Mouse (Mus musculus) lung, postnatal 14 days (tissue): Measurements from ENCODE around the gene Shank1.

ENCODE experiments used
- DNase-seq: peaks from one replicate; pipeline ENCODE4 v3.0.0; 2021

Shank1 gene

DNA sequence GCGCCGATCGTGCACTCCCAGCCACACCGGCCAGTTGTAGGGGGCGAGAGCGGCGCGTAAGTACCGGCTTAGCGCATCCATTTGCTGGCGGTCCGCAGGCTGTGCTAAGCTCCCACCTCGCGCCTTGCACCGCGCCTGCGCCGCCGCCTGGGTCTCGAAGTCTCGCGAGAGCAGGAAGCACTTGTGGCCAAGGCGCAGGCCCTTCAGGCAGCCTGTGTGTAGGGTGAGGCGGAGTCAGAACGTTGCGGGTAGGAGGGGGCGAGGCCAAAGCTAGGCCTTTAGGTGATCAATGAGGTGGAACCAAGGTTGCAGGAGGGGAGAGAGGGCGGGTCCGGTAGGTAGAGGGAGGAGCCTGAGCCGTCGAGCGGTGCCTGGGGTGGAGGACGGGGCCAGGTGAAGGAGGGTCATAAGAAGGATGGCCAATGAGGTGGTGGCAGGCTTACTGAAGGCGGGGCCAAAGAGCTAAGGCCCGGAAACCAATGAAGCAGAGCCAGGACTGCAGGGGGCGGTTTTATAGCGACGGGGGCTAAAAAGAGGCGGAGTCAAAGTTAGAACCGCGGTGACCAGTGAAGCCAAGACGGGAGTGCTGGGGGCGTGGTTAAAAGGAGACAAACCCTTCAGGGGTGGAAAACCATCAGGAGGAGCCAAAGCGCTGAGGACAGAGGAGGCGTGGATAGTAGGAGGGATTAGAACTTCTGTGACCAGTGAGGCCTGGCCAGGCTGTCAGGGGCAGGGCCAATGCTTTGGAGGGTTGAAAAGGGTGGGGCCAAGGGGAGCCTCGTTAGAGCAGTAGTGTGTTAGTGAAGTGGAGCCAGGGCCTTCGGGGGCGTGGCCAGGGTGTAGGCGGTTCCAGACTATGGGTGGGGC, 5.0 kb upstream of the Shank1 start:
- peak; percentile 96 for DNase-seq

DNA sequence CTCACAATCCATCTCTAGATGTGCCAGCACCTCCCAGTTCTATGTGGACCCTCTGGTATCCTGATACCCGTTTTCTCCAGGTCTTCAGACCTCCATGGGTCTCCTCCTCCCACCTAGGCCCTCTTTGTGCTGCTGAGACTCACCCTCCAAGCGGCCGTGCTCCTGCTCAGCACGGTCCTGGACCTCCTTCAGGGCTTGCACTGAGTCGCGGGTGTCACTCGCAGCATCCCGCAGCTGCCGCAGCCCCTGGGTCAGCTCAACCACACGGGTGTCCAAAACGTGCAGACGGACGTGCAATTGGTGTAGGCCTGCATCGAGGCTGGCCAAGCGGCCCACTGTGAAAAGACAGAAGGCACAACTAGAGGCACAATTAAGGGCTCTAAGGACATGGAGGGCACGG, 4.4 kb upstream of the Shank1 start:
- no peak for DNase-seq

DNA sequence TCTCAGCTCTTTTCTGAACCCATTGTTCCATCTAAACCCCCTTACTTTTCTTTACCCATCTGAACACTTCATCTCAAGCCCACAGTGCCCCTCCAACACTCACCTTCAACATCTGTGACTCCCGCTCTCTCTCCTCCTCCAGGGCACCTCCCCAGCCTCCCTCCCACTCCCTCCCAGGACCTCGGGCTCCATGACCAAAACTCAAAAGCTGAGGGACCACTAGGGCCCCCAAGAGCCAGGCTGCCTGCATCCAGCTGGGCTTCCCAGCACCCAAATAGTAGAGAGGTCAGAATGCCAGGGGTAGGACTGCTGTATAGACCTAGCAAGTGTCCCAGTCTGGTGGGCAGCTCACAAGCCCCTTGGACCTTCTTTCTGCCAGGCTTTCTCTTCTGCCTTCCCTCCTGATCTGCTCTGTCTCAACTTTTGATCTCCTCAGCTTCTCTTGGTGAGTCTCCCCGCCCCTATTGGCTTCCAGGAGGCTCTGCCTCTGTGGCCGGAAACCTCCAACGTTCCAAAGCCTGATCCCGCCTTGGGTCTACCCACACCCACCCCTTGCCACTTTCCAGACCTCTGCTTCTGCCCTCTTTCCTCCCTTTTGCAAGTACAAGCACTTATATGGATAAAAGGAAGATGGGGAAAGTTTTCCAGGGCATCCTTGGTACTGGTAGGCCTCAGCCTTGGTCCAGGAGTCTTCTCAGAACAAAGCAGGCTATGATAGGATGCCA, 3.4 kb upstream of the Shank1 start, which contains the start of gene Clec11a:
Gene Clec11a, minus strand, starts transcription at position 387 of the 725 bp plus-strand sequence.
- no peak for DNase-seq

DNA sequence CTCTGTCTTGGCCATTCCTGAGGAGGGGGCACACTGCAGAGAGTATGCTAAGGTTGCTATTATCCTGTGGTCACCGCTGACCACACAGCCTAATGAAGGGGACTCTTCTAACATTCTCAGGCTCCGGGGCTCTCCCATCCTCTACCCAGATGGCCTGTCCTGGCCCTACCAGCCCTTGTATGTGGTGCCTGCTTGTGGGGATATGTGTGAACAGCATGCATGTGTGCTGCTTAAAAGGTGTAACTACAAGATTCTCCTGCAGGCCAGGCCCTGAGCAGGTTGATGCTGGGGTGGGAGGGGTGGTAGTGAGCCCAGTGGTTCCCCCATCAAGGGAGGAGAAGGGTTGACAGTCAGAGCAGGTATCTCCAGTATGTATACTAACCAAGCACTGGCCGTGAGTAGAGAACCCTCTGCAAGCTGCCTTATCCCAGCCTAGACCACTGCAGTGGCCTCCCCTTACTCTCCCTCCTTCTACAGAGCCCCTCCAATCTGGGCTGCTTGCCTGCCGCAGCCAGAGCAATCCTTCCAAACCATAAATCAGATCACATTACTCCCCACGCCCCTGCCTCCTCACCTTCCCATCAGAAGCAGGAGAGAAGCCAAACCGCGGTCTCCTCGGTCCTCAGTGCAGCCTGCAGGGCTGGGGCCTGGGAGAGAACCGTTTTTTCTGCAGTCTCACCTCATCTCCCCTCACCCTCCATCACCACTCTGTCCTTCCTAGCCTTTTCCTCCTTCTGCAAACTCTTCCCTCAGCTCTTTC, 2.6 kb upstream of the Shank1 start:
- no peak for DNase-seq

DNA sequence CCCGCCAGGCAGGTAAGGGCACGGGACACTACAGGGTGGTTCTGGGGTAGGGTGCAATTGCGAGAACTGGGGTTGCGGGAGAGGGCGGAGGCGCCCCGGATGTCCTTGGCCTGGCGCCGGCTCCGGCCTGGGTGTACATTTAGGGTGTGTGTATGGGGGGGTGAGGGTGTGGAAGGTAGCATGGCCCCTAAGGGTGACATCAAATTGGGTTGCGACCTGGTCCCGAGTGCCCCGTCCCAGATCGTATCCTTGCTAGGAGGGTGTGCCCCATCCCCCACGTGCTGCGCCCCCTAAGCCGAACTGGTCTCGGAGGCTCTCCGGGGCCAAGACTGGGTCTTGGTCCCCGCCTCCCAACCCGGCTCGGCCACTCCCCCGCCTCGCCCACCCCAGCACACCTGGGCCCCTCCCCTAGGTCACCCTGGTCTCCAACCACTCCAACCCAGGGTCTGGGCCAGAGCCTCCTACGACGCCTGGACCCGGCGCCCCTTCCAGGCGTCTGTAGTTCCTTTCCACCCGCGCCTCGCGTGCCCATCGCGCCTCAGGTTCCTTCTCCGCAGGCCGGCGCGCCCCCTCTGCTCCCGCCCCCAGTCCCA, 328 bp downstream of the Shank1 start:
- DNase-seq, result no peak

DNA sequence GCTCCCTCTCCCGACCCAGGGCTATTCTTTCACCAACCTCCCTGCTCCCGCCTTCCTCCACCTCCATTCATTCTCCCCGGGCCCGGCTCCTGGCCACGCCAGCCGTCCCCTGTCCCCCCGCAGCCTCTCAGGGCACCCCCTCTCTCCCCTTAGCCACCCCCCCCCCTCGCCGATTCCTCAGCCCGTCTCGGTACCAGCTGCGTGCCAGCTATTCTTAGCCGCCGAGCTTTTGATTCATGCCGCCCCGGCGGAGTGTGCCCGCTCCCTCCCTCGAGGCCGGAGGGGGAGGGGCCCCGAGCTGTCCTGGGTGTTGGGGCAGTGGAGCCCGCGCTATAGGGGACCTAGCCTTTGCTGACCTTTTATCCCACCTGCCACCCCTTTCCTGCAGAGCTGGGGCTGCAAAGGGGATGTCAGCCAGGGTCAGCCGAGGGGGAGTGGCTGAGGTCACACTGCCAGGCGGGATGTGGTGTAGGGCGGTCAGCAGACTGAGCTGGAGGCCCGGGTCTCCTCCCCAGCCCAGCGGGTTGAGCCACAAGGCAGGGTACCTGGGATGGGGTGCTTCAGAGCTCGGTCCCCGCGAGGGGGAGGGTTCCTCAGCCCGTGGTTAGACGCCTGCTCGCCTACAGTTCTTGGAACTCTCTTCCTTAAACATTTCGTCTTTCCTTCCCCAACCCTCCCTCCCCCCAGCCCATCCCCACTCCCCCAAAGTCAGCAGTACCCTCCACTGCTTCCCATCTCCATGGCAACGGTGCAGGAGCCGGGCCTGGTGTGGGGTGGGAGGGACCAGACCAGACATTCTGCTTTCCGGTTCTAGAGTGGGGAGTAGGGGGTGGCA, 1.0 kb downstream of the Shank1 start:
- peak; percentile 3 for DNase-seq

DNA sequence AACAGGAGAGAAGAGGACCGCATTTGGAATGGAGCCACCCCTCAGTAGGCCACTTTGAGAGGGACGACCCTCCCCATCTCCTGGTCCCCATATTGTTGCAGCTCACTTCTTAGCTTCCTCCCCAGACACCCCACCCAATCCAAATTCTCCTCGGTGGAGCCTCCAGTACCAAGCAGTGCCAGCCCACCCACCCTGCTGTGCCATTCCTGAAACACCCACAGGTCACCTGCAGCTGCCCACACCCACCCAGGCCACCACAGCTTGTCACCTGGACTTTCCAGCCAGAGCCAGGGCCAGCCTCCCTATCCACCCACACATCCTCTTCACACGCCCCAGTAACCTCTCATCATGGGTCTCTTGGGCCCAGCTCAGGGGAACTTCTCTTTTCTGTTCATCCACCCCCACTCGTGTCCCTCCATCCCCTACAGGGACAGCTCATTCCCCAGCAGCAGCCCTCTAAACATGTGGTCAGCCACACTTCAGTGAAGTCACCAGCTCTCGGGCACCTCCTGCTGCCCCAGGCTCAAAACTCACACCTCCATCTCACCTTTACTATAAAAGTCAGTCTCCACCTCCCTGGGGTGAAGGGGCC, 1.8 kb downstream of the Shank1 start:
- peak; percentile 11 for DNase-seq

DNA sequence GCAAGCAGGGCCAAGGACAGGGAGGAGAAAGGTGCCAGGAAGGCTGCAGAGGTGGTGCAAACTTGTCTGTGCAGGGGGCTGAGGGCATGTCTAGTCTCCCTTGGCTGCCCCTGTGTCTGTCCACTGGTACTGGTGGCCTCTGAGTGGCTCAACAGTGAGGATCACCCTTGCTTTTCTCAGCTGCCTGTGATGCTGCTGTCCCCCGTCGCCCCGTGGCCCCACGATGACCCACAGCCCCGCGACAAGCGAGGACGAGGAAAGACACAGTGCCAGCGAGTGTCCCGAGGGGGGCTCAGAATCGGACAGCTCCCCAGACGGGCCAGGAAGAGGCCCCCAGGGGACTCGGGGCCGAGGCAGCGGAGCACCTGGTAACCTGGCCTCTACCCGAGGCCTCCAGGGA, 2.4 kb downstream of the Shank1 start:
- DNase-seq, result no peak

DNA sequence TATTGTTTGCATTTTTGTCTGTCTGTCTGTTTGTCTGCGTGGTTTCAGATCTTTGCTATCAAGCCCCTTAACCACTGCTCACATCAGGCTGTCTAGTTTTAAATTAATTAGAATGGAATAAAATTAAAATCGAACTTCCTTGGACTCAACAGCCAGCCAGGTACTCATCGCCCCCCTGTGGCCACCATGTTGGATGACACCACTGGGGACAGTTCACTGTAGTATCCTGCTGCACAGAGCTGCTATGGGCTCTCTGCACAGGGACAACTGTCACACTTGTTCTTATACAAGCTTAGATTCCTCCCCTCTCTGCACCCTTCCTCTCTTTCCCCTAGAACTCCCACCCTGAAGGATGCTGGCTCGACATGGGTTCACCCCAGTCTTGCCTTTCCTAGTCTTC, 7.9 kb downstream of the Shank1 start:
- DNase-seq, result peak; percentile 31

DNA sequence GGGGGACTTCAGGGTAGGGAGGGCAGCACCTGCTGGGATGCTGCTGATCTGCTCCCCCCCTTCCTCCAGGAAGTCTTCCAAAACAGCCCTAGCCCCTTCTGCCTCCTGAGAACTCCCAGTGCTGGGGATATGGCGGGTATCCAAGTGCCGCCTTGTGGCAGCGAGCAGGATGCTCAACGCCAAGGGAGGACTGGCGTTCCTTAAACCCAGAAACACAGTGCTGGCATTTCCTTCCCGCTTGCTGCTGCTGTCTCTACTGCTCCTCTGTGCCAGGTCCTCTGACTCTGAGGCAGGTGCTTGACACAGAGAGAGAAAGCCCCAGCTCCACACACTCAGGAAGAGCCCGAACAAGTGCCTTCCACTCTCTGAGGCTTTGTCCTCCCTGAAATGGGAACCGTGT, 10.8 kb downstream of the Shank1 start:
- no peak for DNase-seq

DNA sequence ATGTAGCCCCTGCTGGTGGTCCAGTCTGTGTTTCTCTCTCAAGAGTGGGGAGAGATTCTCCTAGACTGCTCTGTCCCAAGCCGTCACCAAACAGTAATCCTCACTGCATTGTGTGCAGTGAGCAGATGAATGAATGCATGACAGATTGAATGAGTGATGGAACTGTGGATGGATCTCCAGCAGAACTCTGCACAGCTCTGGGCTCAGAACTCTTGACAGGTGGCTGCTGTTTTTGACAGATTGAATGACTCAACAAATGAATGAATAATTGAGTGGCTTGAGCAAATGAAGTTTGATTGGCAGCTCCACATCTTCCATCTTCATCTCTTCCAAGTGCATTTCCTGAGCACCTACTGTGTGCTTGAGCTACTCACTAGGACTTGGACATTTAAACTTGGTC, 12.2 kb downstream of the Shank1 start:
- DNase-seq, result no peak

DNA sequence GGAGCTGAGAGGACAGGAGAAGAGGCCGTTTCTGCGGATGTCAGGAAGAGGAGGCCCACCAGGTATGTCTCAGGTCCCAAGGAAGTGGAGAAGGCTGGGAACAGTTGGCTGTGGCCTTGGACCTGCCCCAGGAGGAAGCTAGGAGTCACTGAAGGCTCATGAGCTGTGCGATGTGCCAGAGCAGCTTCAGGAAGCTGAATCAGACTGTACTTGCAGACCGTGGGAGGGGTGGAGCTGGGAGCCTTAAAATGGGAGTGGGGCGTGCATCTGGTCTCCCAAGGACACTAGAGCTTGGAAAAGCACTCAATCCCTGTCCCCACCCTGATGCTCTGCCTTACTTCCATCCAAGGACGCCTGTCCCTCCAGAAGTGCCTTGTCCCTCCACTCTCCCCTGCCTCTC, 16.6 kb downstream of the Shank1 start:
- DNase-seq, result no peak

DNA sequence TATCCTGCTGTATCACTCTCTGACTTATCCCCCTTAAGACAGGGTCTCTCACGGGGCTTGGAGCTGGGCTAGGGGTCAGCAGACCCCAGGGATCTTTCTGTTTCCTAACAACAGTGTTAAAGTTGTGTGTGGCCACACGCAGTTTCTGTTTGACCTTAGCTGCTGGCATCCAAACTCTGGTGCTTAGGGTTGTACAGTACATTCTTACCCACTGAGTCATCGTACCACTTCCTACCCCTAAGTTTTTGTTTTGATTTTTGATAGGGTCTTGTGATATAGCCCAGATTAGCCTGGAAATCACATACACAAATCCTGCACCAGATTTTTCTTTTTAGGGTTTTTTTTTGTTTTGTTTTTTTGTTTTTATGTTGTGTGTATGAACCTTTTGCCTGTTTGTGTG, 22.3 kb downstream of the Shank1 start:
- DNase-seq, result no peak

DNA sequence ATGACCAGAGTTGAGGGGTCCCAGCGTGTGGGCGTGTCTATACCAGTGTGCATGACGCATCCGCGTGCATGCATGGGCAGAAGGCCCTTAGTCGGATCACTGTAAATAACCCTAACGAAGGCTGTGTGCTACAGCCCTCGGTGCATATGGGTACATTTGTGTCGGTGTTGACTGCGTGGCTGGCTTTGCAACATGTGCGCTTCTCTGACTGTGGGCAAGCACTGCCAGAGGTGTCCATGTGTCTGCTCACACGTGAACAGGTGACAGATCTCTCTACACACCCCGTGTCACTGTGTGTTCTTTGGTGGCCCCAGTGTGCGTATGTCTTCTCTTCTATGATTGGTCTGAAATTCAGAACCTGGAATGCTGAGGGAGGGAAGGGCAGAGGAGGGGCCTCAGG, 24.1 kb downstream of the Shank1 start:
- DNase-seq, result no peak

DNA sequence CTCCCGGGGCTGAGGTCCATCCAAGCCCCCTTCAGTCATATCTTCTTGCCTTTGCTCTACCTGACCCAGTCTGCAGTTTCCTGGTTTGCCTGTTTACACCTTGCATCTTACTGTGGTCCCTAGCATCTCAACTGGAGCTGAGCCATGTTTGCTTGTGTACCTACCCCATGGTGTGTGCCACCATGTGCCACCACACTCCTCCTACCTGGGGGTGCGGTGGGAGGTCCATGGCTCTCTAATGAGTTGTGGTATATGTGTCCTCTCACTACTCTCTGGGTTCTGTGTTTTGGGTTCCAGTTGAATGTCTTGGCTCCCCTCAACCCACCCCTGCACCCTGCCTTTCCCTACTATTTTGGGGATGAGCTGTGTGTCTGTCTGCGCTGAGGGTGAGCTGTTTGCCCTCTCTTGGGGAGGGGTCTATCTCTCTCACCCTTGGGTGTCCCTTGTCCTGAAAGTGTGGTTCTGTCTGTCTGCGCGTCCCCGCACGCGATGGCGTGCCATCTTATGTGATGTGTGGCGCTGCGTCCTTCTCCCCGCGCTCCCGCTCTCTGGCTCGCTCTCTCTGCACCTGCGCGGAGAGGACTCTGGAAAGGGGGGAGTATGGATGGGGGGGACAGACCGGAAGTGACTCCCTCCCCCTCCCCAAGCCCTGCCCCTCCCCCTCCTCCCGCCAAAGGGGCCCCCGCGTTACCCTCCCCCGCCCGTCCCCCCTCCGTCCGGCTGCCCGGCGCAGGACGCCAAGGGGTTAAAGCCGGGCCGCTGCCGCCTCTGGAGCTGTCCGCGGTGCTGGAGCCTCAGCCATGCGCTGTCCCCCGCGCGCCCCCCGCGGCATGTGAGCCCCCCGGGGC, 25.2 kb downstream of the Shank1 start:
- DNase-seq, result no peak

DNA sequence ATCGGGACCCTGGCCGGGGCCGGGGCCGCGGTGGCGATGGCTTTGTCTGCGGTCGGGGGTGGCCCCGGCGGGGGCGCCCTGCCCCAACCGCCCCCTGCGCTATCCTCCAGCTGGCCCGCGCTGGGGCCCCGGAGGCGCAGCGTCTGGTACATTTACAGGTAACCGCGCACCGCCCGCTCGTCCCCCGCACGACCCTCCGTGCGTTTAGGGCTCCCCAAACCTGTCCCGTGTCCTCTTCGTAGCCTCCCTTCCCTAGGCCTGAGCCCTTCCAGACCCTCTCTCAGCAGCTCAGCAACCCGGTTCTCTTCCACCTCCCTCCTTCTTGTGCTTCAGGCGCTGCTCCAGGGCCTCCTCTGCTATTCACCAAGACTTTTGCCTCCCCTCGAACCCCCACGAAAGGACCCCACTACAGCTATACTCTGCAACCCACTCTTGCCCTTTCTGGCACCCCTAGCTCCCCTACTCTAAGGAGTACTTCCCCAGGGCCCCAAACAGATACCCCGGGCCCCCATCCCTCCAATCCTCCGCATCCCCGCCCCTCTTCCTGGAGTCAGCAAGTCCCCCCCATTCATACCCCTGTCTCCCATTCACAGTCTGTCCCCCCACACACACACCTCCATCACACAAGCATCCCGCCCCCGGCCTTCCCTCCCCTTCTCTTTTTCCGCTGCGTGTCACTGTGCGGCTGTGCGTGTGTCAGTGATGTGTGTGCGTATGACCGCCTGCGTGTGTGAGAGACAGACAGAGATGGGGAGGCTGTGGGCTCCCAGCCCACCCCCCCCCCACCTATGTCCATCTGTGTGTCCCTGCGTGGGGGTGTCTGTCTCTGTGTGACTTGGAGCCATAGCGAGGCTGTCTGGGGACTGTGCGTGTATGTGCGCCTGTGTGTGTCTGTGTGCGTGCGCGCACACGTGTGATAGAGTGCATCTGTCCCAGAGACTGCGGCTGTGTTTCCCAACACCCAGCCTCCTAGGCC, 26.3 kb downstream of the Shank1 start:
- DNase-seq, result no peak

DNA sequence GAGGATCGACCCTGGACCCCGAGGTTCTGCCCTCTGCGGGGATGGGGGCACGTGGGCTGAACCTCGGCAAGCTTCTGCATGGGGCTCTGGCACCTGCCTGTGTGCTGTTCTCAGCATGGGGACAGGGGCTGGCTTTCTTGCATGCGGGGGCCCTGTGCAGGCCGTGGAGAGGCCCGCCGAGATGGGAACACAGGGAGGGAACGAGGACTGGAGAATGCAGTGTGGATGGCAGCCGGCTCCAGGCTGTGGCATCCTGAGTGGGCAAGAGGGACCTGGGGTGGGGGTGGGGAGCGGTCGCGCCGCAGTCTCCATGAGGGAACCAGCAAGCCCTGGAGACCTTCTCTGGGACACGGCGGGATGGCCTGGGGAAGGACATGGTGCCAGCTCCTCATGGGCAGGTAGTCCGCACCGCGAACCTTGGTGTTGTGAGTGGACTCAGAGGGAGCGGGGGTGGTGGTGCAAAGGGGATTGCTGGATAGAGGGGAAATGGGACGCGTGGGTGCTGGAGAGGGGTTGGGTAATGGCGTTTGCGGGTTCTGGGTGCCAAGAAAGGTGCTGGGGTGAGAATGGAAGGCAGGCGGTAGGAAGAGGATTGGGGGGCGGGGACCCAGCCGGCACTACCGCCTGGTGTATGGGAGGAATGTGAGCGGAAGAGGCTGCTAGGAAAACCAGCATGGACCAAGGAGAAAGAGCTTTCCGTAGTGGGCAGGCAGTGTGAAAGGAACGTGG, 27.2 kb downstream of the Shank1 start:
- no peak for DNase-seq

DNA sequence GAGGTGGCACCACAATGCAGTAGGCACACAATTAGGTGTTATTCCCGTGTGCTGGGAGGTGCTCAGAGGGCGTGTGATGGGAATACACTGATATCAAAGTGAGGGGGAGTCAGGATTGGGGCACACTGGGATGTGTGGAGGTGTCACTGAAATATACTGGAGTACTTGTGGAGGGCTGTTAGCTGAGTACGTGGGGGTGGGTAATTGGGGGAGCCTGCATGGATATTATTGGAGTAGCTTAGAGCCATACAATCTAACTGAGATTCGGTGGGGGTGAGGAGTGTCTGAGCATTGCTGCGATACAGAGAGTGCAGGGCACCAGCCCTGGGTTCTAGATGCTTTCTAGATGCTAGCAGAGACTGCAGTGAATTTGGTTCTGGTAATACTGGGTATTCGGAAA, 30.2 kb downstream of the Shank1 start:
- no peak for DNase-seq

DNA sequence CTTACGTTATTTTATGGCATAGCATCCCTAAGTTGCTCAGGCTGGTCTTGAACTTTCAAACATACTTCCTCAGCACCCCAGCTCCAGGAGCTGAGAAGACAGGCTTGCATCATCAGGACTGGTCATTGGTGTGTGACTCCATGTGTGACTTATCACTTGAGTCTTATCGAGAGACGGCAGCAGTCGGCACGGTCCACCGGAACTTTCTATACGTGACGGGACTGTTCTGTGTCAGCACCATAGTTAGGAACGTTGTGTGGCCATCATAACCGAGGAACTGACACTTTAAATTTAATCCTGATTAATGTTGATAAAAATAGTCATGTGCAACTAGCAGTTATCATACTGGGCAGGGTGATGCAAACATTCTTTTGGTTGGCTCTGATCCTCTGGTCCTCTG, 31.1 kb downstream of the Shank1 start:
- no peak for DNase-seq
